Mouse (Mus musculus): ENCODE measurements around the gene Rhoh.
A peak's percentile ranks its signal among the peaks of the same experiment; 100 is the strongest.

Rhoh gene

DNA sequence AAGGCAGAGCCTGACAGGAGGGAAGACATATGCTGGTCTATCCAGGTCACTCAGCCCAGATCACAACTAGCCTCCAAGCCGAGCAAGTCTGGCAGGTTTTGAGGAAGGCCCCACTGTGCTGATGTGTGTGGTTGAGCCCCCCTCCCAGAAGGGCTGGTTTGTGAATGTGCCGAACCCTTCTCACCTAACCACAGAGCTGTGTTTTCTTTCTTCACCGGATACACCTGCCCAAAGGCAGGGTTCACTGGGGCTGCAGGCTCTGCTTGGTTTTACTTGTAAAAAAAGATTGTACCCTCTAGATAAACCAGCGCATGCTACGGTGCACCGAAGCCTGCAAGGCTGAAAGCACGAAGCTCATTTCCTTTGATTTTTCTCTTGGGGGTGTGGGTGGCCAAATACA, 68.1 kb downstream of the Rhoh start:
- no peak for DNase-seq (ENCODE audit: low spot score in 2 of 2)

DNA sequence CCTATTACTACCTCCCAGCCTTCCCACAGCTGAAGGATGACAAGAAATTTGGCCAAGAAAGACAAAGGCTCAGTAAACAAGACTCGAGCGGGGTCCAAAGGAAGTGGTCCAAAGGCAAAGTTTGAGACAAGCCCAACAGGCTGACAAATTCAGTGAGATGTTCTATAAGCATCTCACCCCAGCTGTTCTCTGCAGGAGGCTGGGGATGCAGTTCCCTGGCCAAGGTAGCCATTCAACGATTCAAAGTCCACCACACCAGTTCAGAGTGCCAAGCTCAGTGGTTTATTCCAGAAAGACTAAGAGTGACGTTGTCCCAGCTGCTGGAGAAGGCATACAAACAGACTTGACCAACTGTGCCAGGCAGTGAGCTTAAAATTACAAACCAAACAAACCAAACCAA, 69.2 kb downstream of the Rhoh start:
- no peak for DNase-seq (ENCODE audit: low spot score in 2 of 2)

DNA sequence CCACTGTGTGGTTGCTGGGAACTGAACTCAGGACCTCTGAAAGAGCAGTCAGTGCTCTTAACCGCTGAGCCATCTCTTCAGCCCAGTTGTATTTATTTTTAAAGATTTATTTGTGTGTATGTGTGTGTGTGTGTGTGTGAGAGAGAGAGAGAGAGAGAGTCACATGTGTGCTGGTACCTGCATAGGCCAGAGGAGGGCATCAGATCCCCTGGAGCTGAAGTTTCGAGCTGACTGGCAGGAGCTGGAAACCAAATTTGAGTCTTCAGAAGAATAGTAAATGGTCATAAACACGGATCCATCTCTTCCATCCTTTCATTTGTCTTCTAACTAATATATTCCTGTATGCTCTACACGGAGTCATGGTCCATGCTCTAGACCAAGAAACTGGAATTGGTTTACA, 72.2 kb downstream of the Rhoh start:
- no peak for DNase-seq (ENCODE audit: low spot score in 2 of 2)

DNA sequence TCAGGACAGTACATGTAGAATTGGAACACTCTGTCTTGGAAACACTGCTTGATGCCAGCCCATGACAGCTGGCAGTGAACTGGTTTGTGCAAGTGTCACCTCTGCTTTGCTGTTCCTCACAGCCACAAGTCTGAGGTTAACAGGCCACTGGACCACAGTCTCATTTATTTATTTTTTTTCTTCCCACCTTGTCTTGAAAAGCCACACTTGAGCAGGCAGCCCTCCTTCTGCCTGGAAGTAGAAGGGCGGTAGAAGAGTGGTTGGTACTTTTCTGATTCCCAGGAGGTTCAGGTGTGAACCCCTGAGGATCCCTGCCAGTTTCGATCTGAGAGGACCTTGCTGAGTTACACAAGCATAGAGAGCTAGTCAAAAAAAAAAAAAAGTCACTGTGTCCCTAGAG, 72.8 kb downstream of the Rhoh start:
- DNase-seq (ENCODE audit: low spot score in 2 of 2): no peak

DNA sequence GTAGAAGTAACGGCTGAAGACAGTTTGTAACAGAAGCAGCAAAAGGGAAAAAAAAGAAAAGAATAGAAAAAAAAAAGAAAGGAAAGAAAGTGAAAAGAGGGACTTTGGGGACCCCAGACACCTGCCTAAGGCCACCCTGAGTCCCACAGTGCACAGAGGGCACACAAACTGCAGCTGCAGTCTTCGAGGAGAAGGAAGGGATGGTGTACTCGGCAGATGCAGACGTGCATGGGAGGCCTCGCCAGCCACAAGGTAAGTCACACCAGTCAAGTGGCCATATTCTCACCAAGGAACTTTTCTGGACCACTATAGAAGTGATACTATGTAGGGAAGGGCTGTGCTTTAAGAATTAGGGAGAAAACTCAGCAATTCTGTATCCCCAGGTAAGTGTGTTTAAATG, 73.8 kb downstream of the Rhoh start, which contains the start of gene Chrna9:
Gene Chrna9 (plus strand): TSS at position 139 of the 400 bp plus-strand sequence.
- no peak for DNase-seq (ENCODE audit: low spot score in 2 of 2)

DNA sequence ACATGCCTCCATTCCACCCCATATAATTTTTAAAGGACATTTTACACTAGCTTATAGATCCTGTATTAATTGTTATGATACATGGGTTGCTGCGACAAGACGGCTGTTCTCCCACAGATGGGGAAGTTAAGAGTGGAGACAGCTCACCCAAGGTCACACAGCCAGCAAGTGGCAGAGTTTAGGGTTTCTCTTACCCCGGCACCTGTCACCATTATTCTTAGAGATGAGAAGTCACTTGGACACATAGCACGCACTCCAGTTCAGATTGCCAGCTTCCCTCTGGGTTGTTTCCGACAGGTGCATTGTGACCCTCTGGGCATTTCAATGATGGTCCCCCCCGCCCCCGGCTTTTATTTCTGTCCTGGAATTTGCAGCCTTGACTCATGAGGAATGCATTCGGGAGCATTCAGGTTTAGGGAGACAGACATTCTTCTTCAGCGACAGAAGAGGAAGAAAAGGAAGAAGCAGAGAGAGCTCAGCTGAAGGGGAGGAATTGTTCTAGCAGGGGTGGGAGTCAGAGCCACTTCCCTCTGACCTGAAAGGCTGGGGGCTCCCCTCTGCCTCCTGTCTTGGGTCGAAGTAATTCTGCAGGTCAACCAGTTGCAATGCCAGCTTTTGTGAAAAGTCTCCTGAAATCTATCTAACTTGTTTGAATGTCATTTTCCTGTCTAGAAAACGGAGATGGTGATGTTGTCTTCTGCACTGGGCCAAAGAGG, 76.2 kb downstream of the Rhoh start:
- no peak for DNase-seq (ENCODE audit: low spot score in 2 of 2)

DNA sequence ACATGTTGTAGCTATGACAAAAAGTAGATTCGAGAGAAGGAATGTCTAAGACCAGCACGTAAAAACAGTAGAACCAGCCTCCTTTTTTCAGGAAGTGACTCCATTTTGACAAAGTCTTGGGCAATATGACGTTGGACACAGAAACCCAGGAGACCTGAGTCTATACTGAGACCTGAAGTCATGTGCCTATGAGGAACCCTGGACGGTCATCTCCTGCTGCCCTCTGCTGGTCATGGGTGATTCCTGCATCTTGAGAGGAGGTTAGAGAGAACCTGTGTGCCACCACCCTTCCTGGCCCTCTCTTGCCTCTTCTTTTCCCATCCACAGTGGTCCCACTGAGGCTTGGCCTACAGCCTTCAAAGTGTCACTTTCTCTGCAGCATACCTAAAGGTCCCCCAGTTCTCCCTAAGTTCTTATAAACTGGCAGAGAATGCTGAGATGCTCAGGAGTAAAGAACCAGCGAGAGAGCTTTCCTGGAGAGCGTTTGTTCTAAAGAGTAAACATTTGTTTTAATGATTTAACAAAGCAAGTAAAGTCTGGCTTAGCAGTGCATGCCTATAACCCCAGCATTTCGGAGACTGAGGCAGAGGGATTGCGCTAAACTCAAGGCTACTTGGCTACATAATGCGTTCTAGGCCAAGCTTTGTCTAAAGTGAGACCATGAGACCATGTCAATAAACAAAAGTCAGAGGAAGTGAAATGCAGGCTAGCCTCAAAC, 77.1 kb downstream of the Rhoh start:
- DNase-seq (ENCODE audit: low spot score in 2 of 2): peak; percentile 67 to 84

DNA sequence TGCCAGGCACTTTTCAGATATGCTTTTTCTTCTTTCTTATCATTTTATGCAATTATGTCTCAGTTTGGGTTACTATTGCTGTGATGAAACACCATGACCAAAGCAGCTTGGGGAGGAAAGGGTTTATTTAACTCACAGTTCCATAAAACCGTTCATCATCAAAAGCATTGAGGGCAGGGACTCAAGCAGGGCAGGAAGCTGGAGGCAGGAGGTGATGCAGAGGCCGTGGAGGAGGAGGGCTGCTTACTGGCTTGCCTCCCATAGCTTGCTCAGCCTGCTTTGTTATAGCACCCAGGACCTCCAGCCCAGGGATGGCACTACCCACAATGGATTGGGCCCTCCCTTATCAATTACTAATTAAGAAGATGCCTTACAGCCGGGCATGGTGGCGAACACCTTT, 80.1 kb downstream of the Rhoh start:
- DNase-seq (ENCODE audit: low spot score in 2 of 2): no peak

All from urinary bladder, postnatal 4 days (tissue).